Mouse (Mus musculus) myocyte (in vitro differentiated cells): ENCODE measurements around the gene Taf1c. TPM values are rescaled to one million over a fixed set of nuclear protein-coding genes. Genes with fewer than 3 reads are reported as not detected.

Experiments used
- H3K27me3 ChIP-seq: one replicate; pipeline ENCODE4 v1.6.1; 2011; ENCODE audit not compliant: control insufficient read depth, insufficient read depth, insufficient read length
- H3K36me3 ChIP-seq: one replicate; pipeline ENCODE4 v1.6.1; 2011; ENCODE audit not compliant: control insufficient read depth, insufficient read depth
- H3K4me2 ChIP-seq: one replicate; pipeline ENCODE4 v1.6.1; 2011; ENCODE audit warnings: low read depth, control low read depth
- H3K4me3 ChIP-seq: one replicate; pipeline ENCODE4 v1.5.1; 2011; ENCODE audit warnings: mild to moderate bottlenecking, control low read depth, moderate library complexity
- H3K79me2 ChIP-seq: one replicate; pipeline ENCODE4 v1.6.1; 2011; ENCODE audit not compliant: control insufficient read depth, insufficient read depth
- H3ac ChIP-seq: one replicate; pipeline ENCODE4 v1.6.1; 2011; ENCODE audit not compliant: control insufficient read depth, insufficient read length
- CEBPB ChIP-seq: IDR thresholded peaks from 2 replicates; pipeline ENCODE4 v1.6.1; 2011; ENCODE audit warnings: mild to moderate bottlenecking, moderate library complexity; ENCODE audit not compliant: poor library complexity, insufficient read depth, severe bottlenecking
- E2F4 ChIP-seq: IDR thresholded peaks from one replicate; pipeline ENCODE4 v1.6.1; 2011; ENCODE audit warnings: mild to moderate bottlenecking, control low read depth, moderate library complexity; ENCODE audit not compliant: insufficient read depth
- MAX ChIP-seq: IDR thresholded peaks from one replicate; pipeline ENCODE4 v1.6.1; 2011; ENCODE audit warnings: low read depth, mild to moderate bottlenecking, control low read depth
- MYOD1 ChIP-seq, 3 experiments: IDR thresholded peaks; one replicate each; pipeline ENCODE4 v1.6.1; 2011; ENCODE audit warnings: control low read depth in 2 of 3, low read depth in 2 of 3, mild to moderate bottlenecking in 2 of 3, moderate library complexity in 1 of 3; ENCODE audit not compliant: insufficient read length in 2 of 3, control insufficient read depth in 1 of 3
- MYOG ChIP-seq, 3 experiments: IDR thresholded peaks; one replicate each; pipeline ENCODE4 v1.6.1; 2011; ENCODE audit warnings: control low read depth in 2 of 3, low read depth in 2 of 3, mild to moderate bottlenecking in 2 of 3; ENCODE audit not compliant: insufficient read length in 2 of 3, control insufficient read depth in 1 of 3, insufficient read depth in 1 of 3
- POLR2A ChIP-seq: IDR thresholded peaks from one replicate; pipeline ENCODE4 v1.6.1; 2011; ENCODE audit warnings: low read depth, mild to moderate bottlenecking, control low read depth, moderate library complexity; ENCODE audit not compliant: insufficient read length
- POLR2AphosphoS2 ChIP-seq: IDR thresholded peaks from one replicate; pipeline ENCODE4 v1.6.1; 2011; ENCODE audit warnings: low read depth, control low read depth; ENCODE audit not compliant: insufficient read length
- REST ChIP-seq: IDR thresholded peaks from one replicate; pipeline ENCODE4 v1.6.1; 2011; ENCODE audit warnings: mild to moderate bottlenecking, control low read depth, moderate library complexity; ENCODE audit not compliant: insufficient read depth, insufficient read length
- SRF ChIP-seq: IDR thresholded peaks from one replicate; pipeline ENCODE4 v1.6.1; 2011; ENCODE audit warnings: low read depth; ENCODE audit not compliant: control insufficient read depth, insufficient read length
- TCF12 ChIP-seq: IDR thresholded peaks from one replicate; pipeline ENCODE4 v1.6.1; 2011; ENCODE audit warnings: mild to moderate bottlenecking, control low read depth; ENCODE audit not compliant: poor library complexity, insufficient read depth, severe bottlenecking
- TCF3 ChIP-seq: IDR thresholded peaks from one replicate; pipeline ENCODE4 v1.6.1; 2011; ENCODE audit warnings: low read depth, control low read depth; ENCODE audit not compliant: insufficient read length
- USF1 ChIP-seq: IDR thresholded peaks from one replicate; pipeline ENCODE4 v1.6.1; 2011; ENCODE audit warnings: low read depth, mild to moderate bottlenecking, control low read depth, moderate library complexity
- polyA plus RNA-seq: library from polyadenylated mRNA; unstranded; fragments of >200 nt; fragmentation: generic; extraction: Trizol; gene quantifications from one replicate; pipeline ENCODE4 v1.2.1, GENCODE M21; 2012; ENCODE audit warnings: missing spikeins

Gene Taf1c
- polyA plus RNA-seq, 1 experiment, result 6.8 TPM

DNA sequence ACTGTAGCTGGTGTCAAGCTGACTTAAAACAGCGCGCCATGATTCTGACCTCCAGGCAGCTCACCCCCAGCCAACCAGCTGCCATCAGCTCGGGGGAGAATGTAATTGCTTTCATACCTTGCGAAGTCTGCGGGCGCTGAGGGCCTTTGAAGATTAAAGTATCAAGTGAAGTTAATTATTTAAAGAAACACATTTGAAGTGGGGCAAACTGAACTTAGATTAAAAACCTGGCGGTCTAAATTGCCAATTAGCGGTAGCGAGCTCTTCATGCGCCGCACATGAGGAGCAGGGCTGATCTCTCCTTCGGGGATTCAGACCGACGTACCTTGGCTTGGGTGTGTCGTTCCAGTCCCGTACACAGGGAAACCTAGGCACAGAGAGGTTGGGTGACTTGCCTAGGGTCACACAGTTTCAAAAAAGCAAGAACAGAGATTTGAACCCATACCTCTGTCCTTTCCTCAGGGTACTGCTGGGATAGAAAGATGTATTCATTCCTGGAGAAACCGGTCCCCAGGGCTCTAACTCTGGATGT lies 39.5 kb upstream of the Taf1c start:
- Histone ChIP-seq H3K4me2 (no peak overlapping the region), H3K79me2 (no peaks in the 10 kb centered on the region), H3K36me3 (no peaks in the 10 kb centered on the region), H3K27me3 (peaks cover 60% of the 10 kb centered on the region), H3K4me3 (no peak overlapping the region), H3ac (no peak overlapping the region)
- TF ChIP-seq E2F4 (no peak), USF1 (no peak)

DNA sequence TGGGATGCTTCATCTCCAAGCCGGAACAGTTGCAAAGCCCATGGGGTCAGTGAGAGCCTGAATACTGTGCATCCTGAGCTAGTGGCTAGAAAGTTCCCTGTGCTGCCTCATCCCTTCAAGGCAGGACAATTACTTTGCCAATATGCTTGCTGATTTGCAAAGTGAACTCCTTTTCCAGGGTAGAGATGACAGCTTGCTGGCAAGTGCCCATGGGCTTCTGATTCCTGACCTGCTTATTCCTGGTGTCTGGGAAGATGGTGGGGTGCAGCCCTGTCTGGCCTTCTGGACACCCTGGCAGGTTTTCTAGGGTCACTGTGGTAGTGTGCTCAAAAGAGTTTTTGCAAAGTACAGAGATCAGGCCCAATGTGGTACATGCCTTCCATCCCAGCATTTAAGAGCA lies 37.9 kb upstream of the Taf1c start:
- Histone ChIP-seq H3K4me2 (no peak overlapping the region), H3K36me3 (no peaks in the 10 kb centered on the region), H3K27me3 (peaks cover 57% of the 10 kb centered on the region), H3K4me3 (no peak overlapping the region), H3K79me2 (no peaks in the 10 kb centered on the region), H3ac (no peak overlapping the region)
- TF ChIP-seq SRF (no peak), POLR2AphosphoS2 (no peak), POLR2A (no peak), MYOG (IDR thresholded peaks at IDR 0.05; ENCODE audit: control insufficient read depth in 1 of 3, insufficient read depth in 1 of 3, insufficient read length in 2 of 3, low read depth in 2 of 3) (no peak), MAX (no peak)

DNA sequence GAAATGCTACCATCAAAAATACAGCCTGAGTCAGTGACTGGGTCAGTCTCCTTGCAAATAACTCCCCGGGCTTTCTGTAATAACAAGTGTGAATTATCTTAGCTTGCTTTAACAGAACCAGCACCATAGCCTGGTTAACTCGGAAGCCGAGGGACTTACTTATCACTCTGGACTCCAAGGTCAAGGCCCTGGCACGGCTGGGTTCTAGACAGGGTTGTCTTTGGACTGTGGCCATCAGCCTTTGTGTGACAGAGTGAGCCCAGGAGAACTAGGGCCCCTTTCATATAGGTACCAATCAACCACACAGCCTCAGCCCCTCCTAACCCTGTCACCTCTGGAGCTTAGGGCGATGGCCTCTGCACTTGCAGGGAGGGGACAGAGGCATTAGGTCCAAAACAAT lies 36.0 kb upstream of the Taf1c start:
- TF ChIP-seq USF1 (no peak), TCF3 (no peak), MYOG (IDR thresholded peaks at IDR 0.05; ENCODE audit: control insufficient read depth in 1 of 3, insufficient read depth in 1 of 3, insufficient read length in 2 of 3, low read depth in 2 of 3) (no peak), TCF12 (no peak), MYOD1 (IDR thresholded peaks at IDR 0.05; ENCODE audit: control insufficient read depth in 1 of 3, insufficient read length in 2 of 3, low read depth in 2 of 3) (no peak)
- H3K4me2 ChIP-seq, result no peak overlapping the region
- H3K4me3 ChIP-seq, result no peak overlapping the region
- peaks cover 75% of the 10 kb centered on the region for H3K27me3 ChIP-seq
- no peak overlapping the region for H3ac ChIP-seq
- H3K36me3 ChIP-seq, result no peaks in the 10 kb centered on the region
- H3K79me2 ChIP-seq, result no peaks in the 10 kb centered on the region

DNA sequence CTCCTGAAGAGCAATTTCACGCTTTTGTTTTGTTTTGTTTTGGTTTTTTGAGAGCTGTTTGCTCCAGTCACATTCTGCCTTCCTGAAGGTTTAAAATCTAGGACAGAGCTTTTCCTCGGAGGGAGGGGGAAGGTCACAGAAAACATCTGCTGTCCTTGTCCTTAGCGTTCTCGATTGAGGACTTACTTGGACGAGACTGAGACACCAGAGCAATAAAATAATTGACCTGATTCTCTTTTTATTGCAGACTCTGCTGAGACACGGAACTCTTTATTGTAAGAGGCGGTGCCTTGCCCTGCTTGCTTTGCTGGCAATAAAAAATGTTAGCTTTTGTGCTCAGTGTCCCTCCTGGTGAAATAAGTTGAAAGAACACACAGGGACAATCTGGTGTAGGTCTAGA lies 34.8 kb upstream of the Taf1c start:
- H3K79me2 ChIP-seq, result no peaks in the 10 kb centered on the region
- no peaks in the 10 kb centered on the region for H3K36me3 ChIP-seq
- H3ac ChIP-seq, result no peak overlapping the region
- H3K27me3 ChIP-seq, result peaks cover 75% of the 10 kb centered on the region
- H3K4me2 ChIP-seq, result no peak overlapping the region
- no peak overlapping the region for H3K4me3 ChIP-seq
- TF ChIP-seq MAX (no peak), REST (no peak), POLR2AphosphoS2 (no peak), MYOD1 (IDR thresholded peaks at IDR 0.05; ENCODE audit: control insufficient read depth in 1 of 3, insufficient read length in 2 of 3, low read depth in 2 of 3) (no peak), POLR2A (no peak)

DNA sequence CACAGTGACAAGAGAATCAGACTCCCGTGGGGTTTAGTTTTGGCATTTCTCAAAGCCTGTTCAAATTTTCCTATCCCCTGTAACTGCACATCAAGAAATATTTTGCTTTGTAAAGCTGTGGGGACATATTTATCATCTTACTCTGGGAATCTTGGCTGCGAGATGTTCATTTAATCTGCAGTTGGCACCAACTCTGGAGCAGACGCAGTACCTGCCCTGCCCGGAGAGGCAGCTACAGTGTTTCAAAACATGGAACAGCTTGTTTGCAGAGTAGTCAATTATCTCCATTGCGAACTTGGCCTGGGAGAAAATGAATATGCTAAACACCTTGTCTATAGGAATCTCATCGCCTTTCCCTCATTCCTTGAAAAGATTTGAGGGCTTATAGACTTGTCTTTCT lies 33.2 kb upstream of the Taf1c start:
- Histone ChIP-seq H3K4me3 (no peak overlapping the region), H3K27me3 (peaks cover 78% of the 10 kb centered on the region)
- no peak for TF ChIP-seq CEBPB
- no peak for TF ChIP-seq REST
- TF ChIP-seq MYOG (IDR thresholded peaks at IDR 0.05; ENCODE audit: control insufficient read depth in 1 of 3, insufficient read depth in 1 of 3, insufficient read length in 2 of 3, low read depth in 2 of 3), result no peak
- no peak for TF ChIP-seq MYOD1 (IDR thresholded peaks at IDR 0.05; ENCODE audit: control insufficient read depth in 1 of 3, insufficient read length in 2 of 3, low read depth in 2 of 3)
- TF ChIP-seq POLR2A, result no peak
- TF ChIP-seq TCF12, result no peak

DNA sequence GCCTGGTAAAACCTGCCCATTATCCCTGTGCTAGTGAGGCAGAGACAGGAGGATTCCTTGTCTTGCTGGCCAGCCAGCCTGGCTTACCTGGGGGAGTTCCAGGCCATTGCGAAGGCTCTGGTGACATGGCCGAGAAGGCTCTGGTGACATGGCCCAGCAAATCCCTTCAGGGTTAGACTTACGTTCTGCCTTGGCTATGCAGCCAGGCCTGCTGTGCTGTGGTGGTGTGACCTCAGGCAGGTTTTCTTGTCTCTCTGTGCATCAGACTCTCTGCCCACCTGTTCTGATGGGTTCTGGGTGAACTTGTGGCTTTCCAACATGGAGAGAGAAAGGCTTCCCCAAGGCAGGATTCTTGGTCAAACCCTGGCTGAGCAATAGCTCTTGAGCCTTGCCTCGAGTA lies 32.4 kb upstream of the Taf1c start:
- H3K79me2 ChIP-seq, result no peaks in the 10 kb centered on the region
- H3K4me2 ChIP-seq, result no peak overlapping the region
- TF ChIP-seq POLR2A, result no peak
- H3K36me3 ChIP-seq, result no peaks in the 10 kb centered on the region
- H3K4me3 ChIP-seq, result no peak overlapping the region
- H3K27me3 ChIP-seq, result peaks cover 81% of the 10 kb centered on the region
- no peak overlapping the region for H3ac ChIP-seq

More for the DNA sequence above, 33.2 kb upstream of the Taf1c start:
- Histone ChIP-seq H3K79me2 (no peaks in the 10 kb centered on the region), H3K4me2 (no peak overlapping the region), H3K36me3 (no peaks in the 10 kb centered on the region), H3ac (no peak overlapping the region)
